Mouse (Mus musculus): ENCODE measurements at regions not wholly inside any gene's neighbourhood (a gene's known extent, or its start where the extent isn't known, plus 50 kb on each side); places are given as distances from the start of the nearest gene placed in this dataset.
A peak's percentile ranks its signal among the peaks of the same experiment; 100 is the strongest.

- no peak for DNase-seq (ENCODE audit: low spot score)
These were observed 5024.1 kb upstream of the Gm7489 start for GRCm38 (mm10) chr15:48860627-48861026.

DNA sequence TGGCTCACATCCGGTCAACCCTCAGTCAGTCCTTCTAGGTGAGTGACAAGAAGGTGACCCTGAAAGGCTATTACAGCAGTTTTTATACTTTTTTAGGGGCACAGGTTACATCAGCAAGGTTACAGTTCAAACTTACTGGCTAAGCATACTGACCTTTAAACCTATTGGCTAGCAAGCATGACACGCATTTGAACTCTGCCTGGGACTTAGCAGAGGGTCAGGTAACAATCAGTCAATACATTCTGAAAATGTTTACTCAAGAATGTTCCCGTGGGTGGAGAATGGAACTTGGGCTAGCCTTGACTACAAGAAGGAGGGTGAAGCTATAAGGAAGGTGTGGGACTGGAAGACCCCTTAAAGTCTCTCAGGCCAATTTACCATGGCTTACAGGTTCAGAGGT is 4986.2 kb upstream of the Gm7489 start:
- no peak for DNase-seq (ENCODE audit: low spot score)

DNA sequence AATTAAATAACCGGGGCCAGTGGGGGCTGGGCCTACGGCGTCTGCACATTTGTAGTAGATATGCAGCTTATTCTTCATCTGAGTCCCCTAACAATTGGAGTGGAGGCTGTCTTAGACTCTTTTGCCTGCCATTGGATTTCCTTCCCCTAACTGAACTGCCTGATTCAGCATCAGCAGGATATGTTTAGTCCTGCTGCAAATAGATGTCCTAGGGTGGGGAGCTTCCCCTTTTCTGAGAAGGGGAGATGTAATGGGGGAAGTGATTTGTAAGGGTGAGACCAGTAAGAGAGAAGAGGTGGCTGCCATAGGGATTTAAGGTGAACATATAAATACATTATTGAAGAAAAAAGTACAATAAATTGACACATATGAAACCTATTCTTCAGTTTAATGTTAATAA is 4980.0 kb upstream of the Gm7489 start:
- peak; percentile 18 for DNase-seq (ENCODE audit: low spot score)

DNA sequence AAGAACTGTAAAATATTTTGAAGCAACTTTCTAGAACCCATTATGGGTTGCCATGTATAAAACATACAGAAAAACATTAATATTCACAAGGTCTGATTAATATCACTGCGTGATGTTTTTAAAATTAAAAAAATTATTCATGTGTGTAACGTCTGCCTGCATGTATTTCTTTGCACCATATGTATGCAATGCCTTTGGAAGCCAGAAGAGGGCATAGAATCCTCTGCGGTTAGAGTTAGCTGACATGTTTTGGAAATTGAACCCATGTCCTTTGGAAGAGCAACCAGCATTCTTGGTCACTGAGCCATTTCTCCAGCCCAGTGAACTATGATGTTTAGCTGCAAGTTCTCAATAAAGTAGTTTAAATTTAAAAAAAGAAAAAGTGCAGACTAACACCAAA is 4958.8 kb upstream of the Gm7489 start:
- DNase-seq (ENCODE audit: low spot score), result no peak

DNA sequence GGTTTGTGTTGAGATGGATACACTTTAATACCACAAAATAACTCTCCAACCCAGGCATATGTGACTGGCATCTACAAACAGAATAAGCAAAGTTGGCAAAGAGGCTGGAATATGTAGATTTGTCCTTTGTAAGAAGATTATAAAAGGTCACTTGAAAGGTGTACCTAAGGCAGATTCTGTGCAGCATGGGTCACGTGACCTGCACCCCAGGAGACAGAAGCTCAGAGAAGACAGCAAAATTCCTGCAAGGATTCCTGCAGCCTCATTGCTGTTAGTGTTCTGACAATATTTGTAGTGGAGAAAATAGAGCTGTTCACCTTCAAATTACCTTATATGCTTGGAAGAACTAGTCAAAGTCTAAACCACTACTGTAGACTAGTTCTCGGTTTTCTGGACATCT is 4938.6 kb upstream of the Gm7489 start:
- no peak for DNase-seq (ENCODE audit: low spot score)

DNA sequence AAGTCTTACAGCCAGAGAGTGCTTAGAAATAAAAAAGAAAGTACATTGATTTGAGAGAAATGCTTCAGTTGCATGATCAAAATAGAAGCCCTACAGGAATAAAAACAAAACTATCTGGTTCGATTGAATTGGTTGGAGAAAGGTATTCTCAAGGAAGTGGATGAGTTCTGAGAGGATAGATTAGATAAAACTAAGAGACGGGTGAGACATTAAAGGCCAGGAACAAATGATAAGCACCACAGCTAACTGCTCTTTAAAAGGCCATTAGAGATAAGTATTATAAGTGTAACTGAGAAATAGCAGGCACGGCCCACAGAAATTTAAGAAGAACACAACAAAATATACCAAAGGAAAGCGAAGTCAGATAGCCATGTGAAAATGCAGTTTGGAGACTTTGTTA is 4908.5 kb upstream of the Gm7489 start:
- DNase-seq (ENCODE audit: low spot score), result no peak

GRCm38 (mm10) chr15:48976583-48976982 is 4908.1 kb upstream of the Gm7489 start:
- no peak for DNase-seq (ENCODE audit: low spot score)
